Mouse (Mus musculus) cerebral cortex, adult 2 months (tissue): Measurements from ENCODE around the gene S1pr2.

Experiments used
- WGBS: fragments of 180-500 bp; shearing (Covaris S2); methylation state at CpG from one replicate; pipeline ENCODE4 v1.1.7; 2018; 5-methylcytosine and 5-hydroxymethylcytosine counted together

Gene S1pr2

GRCm38 (mm10) chr9:20998337-20998736, 21.8 kb upstream of the S1pr2 start:
- WGBS = 71% methylated on average over 1 of the region's 1 CpGs

GRCm38 (mm10) chr9:20997065-20997464, 20.5 kb upstream of the S1pr2 start:
- 90% methylated on average over 8 of the region's 8 CpGs for WGBS

- WGBS = 63% methylated on average over 3 of the region's 3 CpGs
These were observed 18.5 kb upstream of the S1pr2 start for GRCm38 (mm10) chr9:20995069-20995468.

- WGBS = 75% methylated on average over 5 of the region's 5 CpGs
These were observed 16.8 kb upstream of the S1pr2 start for GRCm38 (mm10) chr9:20993165-20993898.

- 89% methylated on average over 4 of the region's 4 CpGs for WGBS
These were observed 15.0 kb upstream of the S1pr2 start for GRCm38 (mm10) chr9:20991587-20991986.

- 21% methylated on average over 10 of the region's 10 CpGs for WGBS
These were observed 14.3 kb upstream of the S1pr2 start for GRCm38 (mm10) chr9:20990861-20991260.

GRCm38 (mm10) chr9:20987953-20988352, 11.4 kb upstream of the S1pr2 start:
- WGBS = 48% methylated on average over 7 of the region's 7 CpGs

GRCm38 (mm10) chr9:20986952-20987686, 10.5 kb upstream of the S1pr2 start:
- WGBS = 62% methylated on average over 15 of the region's 15 CpGs

- WGBS = 72% methylated on average over 5 of the region's 5 CpGs
These were observed 6.6 kb upstream of the S1pr2 start for GRCm38 (mm10) chr9:20983169-20983568.

GRCm38 (mm10) chr9:20982171-20982570, 5.6 kb upstream of the S1pr2 start:
- WGBS = 78% methylated on average over 3 of the region's 3 CpGs

- 86% methylated on average over 7 of the region's 7 CpGs for WGBS
These were observed 3.2 kb upstream of the S1pr2 start for GRCm38 (mm10) chr9:20979769-20980168.

GRCm38 (mm10) chr9:20979181-20979580, 2.6 kb upstream of the S1pr2 start:
- 73% methylated on average over 5 of the region's 5 CpGs for WGBS

GRCm38 (mm10) chr9:20978409-20979095, 2.0 kb upstream of the S1pr2 start:
- 67% methylated on average over 10 of the region's 10 CpGs for WGBS

- WGBS = 2% methylated on average over 4 of the region's 4 CpGs
These were observed 544 bp upstream of the S1pr2 start for GRCm38 (mm10) chr9:20976961-20977689.

GRCm38 (mm10) chr9:20975431-20976215, 958 bp downstream of the S1pr2 start:
- 5% methylated on average over 45 of the region's 45 CpGs for WGBS

GRCm38 (mm10) chr9:20973682-20974075, 2.9 kb downstream of the S1pr2 start:
- WGBS = 75% methylated on average over 6 of the region's 6 CpGs

GRCm38 (mm10) chr9:20973001-20973681, 3.4 kb downstream of the S1pr2 start:
- 91% methylated on average over 4 of the region's 4 CpGs for WGBS

GRCm38 (mm10) chr9:20972141-20972992, 4.2 kb downstream of the S1pr2 start:
- 30% methylated on average over 28 of the region's 28 CpGs for WGBS

GRCm38 (mm10) chr9:20971751-20972140, 4.8 kb downstream of the S1pr2 start:
- 50% methylated on average over 7 of the region's 7 CpGs for WGBS

GRCm38 (mm10) chr9:20966747-20967146, 9.8 kb downstream of the S1pr2 start:
- 83% methylated on average over 5 of the region's 5 CpGs for WGBS
